Mouse (Mus musculus): ENCODE results near the gene Bfsp1. TPM values are rescaled to one million over a fixed set of nuclear protein-coding genes. Genes with fewer than 3 reads are reported as not detected.

Bfsp1 gene
- polyA plus RNA-seq, 1 experiment from 2014 or later: 3.6 TPM

DNA sequence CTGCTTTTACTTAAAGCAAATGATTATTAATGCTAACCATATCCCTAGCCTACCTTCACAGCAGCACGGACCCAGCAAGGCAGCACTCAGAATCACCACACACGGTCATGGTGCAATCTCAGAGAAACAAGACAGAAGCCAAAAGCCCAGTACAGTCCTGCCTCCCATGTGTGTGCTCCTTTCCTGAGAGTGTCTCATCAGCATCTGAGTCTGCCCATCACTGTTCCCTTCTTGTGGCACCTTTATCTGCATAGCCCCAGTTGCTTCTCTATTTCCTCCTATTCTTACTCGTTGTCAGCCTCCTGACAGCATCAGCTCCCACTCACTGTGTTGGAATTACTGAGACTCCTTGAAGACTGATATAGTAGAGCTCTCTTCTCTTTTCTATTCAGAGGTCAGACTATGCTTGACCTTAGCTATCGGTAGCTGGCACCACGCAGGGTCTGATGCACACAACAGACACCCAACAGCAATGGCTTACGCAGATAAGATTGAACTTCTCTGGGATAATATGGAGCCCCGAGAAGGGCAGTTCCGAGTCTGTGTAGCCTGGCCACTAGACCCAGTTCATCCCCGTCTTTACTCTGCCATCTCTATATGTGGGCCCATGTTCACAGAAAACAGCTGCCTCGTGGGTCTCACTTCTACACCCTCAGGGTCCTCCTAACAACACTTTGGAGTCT is 19.8 kb upstream of the Bfsp1 start:
- Histone ChIP-seq H3K4me3 (replicated peaks) (no peak overlapping the region), H3K27ac (replicated peaks) (no peak overlapping the region), H3K9ac (no peak overlapping the region), H3K36me3 (no peaks in the 10 kb centered on the region), H3K4me1 (no peaks in the 10 kb centered on the region), H3K9me3 (replicated peaks) (no peaks in the 10 kb centered on the region), H3K4me2 (replicated peaks) (no peak overlapping the region), H3K27me3 (no peaks in the 10 kb centered on the region)
- WGBS: 75% methylated on average over 10 of the region's 10 CpGs
- ATAC-seq (ENCODE audit: insufficient number of reproducible peaks, low FRiP score, low TSS enrichment, low read depth): no peak

DNA sequence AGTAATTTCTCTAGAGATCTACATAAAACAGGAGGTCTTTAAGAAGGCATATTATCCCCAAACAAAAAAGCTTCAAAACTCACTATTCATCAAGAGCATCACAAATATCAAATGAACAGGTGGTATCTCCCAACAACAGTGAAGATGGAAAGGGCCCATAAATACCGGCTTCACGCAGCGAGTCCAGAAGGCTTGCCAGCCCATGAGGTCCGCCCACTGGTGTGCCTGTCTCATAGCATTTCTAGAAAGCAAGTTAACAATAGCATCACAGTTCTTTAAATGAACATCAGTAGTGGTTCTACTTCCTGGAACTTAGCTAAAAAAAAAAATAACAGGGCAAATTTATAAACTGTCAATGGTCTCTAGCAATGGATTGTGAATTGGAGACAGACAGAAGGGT is 19.0 kb upstream of the Bfsp1 start:
- ATAC-seq (ENCODE audit: insufficient number of reproducible peaks, low FRiP score, low TSS enrichment, low read depth): no peak
- WGBS: 84% methylated on average over 4 of the region's 4 CpGs

DNA sequence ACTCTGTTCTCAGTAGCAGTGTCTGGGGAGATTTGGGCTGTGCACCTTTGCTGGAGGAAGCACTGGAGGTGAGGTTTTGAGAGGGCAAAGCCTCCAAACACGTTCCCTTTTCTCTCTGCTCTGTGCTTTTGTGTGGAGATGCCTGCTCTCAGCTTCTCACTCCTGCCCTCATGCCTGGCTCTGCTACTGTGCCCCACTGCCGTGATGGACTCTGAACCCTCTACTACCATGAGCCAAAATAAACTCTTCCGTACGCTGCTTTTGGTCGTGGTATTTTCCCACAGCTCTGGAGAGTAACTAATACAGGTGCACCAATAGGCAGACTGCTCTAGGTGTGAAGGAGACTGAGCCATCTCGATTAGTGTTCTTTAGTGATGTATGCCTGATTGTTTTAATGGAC is 16.3 kb upstream of the Bfsp1 start:
- no peaks in the 10 kb centered on the region for H3K27me3 ChIP-seq
- H3K4me2 ChIP-seq (replicated peaks): no peak overlapping the region
- H3K9ac ChIP-seq: no peak overlapping the region
- WGBS: 85% methylated on average over 6 of the region's 6 CpGs
- no peaks in the 10 kb centered on the region for H3K36me3 ChIP-seq
- H3K4me1 ChIP-seq: no peaks in the 10 kb centered on the region
- H3K27ac ChIP-seq (replicated peaks): no peak overlapping the region
- no peak overlapping the region for H3K4me3 ChIP-seq (replicated peaks)
- H3K9me3 ChIP-seq (replicated peaks): no peaks in the 10 kb centered on the region
- ATAC-seq (ENCODE audit: insufficient number of reproducible peaks, low FRiP score, low TSS enrichment, low read depth): no peak

More for the DNA sequence above, 19.0 kb upstream of the Bfsp1 start:
- H3K27me3 ChIP-seq: no peaks in the 10 kb centered on the region
- no peak overlapping the region for H3K27ac ChIP-seq (replicated peaks)
- no peak overlapping the region for H3K4me2 ChIP-seq (replicated peaks)
- no peak overlapping the region for H3K4me3 ChIP-seq (replicated peaks)
- no peaks in the 10 kb centered on the region for H3K9me3 ChIP-seq (replicated peaks)
- no peaks in the 10 kb centered on the region for H3K4me1 ChIP-seq
- H3K36me3 ChIP-seq: no peaks in the 10 kb centered on the region
- H3K9ac ChIP-seq: no peak overlapping the region

DNA sequence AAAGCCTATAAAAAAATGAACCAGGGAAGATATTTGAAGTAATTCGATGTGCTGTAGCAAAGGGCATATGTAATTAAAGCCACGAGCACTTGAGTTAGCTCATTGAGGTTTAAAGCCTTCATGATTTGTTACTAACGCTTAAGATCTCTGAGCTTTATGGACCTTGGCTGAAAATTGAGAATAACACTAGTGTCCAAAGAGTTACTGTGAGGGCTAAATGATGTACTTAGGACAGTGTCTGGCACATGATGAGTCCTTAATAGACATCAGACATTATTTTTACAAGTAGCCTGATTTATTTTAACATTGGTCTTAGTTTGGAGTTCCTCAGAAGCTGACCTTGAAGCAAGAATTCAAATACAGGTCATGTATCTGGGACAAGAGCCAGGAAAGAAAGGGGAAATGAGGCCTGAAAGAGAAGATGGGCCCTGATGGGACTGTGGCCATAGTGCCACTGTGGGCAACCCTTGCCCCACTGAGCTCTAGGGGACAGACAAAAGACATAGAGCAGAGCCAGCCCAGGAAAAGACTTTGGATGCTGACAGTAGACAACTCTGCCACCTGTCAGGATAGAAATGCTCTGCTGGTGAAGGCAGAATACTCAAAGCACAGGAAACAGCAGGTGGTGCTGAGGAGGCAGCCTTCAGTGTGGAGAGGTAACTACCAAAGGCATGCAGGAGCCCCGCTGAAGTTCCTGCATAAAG is 14.1 kb upstream of the Bfsp1 start:
- Histone ChIP-seq H3K9ac (no peak overlapping the region), H3K36me3 (no peaks in the 10 kb centered on the region), H3K9me3 (replicated peaks) (no peaks in the 10 kb centered on the region), H3K27ac (replicated peaks) (no peak overlapping the region), H3K27me3 (no peaks in the 10 kb centered on the region), H3K4me1 (no peaks in the 10 kb centered on the region), H3K4me3 (replicated peaks) (no peak overlapping the region), H3K4me2 (replicated peaks) (no peak overlapping the region)
- ATAC-seq (ENCODE audit: insufficient number of reproducible peaks, low FRiP score, low TSS enrichment, low read depth): no peak
- 54% methylated on average over 4 of the region's 4 CpGs for WGBS

DNA sequence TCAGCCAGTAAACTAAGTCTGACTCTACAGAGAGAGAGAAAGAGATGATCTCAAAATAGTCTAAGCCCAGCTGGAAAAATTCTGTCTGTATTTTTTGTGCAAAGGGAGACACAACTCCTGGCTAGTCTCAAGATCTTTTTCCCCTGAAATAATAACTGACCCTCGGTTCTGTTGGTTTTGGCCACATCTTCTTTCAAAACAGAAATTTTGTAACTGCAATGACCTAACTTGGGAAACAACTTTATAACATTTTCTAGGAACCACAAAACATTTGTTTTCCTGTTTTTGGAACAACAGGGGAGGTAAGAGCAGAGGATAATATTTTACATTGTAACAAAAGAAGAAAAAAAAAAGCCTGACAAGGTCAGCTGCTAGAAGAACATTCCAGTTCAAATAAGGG is 13.1 kb upstream of the Bfsp1 start:
- no peak overlapping the region for H3K4me2 ChIP-seq (replicated peaks)
- H3K27ac ChIP-seq (replicated peaks): no peak overlapping the region
- H3K9me3 ChIP-seq (replicated peaks): no peaks in the 10 kb centered on the region
- no peaks in the 10 kb centered on the region for H3K36me3 ChIP-seq
- H3K9ac ChIP-seq: no peak overlapping the region
- WGBS: 61% methylated on average over 1 of the region's 1 CpGs
- no peak for ATAC-seq (ENCODE audit: insufficient number of reproducible peaks, low FRiP score, low TSS enrichment, low read depth)
- no peaks in the 10 kb centered on the region for H3K4me1 ChIP-seq
- no peaks in the 10 kb centered on the region for H3K27me3 ChIP-seq
- no peak overlapping the region for H3K4me3 ChIP-seq (replicated peaks)

DNA sequence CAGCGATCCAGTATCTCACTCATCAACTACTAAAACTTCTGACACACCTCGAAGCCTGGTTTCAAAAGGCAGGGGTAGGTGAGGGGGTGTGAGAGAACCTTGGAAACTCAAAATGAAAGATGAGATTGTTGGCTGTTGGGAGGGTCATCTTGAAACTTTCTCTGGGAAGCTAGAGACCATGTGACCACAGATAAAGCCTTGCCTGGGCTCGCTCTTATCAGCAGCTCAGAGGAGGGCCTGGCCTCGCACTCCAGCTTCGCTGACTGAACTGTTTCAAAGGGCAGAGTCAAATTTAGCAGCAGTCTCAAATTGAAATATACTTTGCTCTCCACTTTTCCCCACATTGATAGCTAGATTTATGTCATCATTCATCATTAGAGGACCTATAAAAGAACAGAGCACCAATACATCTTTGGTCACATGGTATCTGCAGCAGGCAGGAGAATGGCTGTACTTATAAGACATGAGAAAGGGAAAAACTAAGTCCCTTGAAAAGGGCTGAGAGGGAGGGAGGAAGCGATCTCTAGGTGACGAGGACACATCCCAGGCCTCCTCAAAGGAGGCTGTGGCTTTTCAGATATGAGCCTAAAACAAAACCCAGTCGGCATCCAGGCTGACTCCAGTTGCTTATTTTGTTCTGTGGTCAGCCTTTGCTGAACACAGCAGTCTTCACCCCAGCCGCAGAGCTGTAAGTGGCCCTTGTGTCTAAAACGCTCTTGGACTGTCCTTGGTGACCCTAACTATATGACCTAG is 8.1 kb upstream of the Bfsp1 start:
- Histone ChIP-seq H3K27me3 (no peaks in the 10 kb centered on the region), H3K9ac (no peak overlapping the region), H3K4me2 (replicated peaks) (no peak overlapping the region), H3K27ac (replicated peaks) (no peak overlapping the region), H3K4me3 (replicated peaks) (no peak overlapping the region), H3K9me3 (replicated peaks) (no peaks in the 10 kb centered on the region), H3K36me3 (no peaks in the 10 kb centered on the region), H3K4me1 (peaks cover 7% of the 10 kb centered on the region; the same call in 1 of the 2 replicates)
- peak; percentile 54; the same call in 1 of the 2 replicates for ATAC-seq (ENCODE audit: insufficient number of reproducible peaks, low FRiP score, low TSS enrichment, low read depth)
- 67% methylated on average over 10 of the region's 10 CpGs for WGBS

DNA sequence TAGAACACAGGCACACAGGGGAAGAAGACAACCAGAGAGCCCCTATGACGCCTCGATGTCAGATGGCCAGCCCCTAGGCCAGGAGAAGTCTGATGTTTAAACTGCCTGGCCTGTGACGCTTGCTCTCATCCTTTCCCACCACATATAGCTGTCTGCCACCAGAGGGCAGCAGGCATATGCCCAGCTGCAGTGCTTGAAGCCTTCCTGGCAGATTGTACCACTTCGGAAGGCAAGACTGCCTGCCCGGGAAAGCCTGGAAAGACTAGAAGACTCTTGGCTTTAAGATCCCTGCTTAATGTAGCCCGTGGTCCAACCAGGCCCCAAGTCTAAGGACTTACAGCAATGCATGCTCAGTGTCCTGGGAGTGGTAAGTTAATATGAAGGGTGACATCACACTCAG is 4.4 kb upstream of the Bfsp1 start:
- H3K4me2 ChIP-seq (replicated peaks): peak overlapping the region; percentile 32
- peaks cover 12% of the 10 kb centered on the region for H3K4me1 ChIP-seq
- no peaks in the 10 kb centered on the region for H3K27me3 ChIP-seq
- no peak overlapping the region for H3K27ac ChIP-seq (replicated peaks)
- no peaks in the 10 kb centered on the region for H3K36me3 ChIP-seq
- H3K9me3 ChIP-seq (replicated peaks): no peaks in the 10 kb centered on the region
- 0 out of 2 replicates have a peak, but pooled peaks have one; percentile 20 for ATAC-seq (ENCODE audit: insufficient number of reproducible peaks, low FRiP score, low TSS enrichment, low read depth)
- no peak overlapping the region for H3K9ac ChIP-seq
- H3K4me3 ChIP-seq (replicated peaks): no peak overlapping the region
- 3% methylated on average over 6 of the region's 6 CpGs for WGBS

DNA sequence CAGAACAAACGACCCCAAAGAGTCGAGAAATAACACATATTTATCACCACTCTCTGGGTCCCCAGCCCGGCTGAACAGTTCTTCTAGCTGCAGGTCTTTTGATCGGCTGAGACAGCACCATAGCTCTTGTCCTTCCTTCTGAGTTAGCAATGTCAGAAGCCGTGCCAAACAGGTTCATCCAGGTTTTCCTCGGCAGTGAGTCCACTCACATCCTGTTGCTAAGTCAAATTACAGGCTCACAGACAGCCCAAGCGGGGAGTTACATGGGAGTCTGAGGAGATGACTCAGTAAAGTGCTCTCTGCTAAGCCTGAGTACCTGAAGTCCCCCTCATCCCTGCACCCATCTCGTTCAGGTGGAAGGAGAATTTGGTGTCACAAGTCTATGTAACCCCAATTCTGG is 1.6 kb upstream of the Bfsp1 start:
- peaks cover 12% of the 10 kb centered on the region for H3K4me1 ChIP-seq
- no peaks in the 10 kb centered on the region for H3K36me3 ChIP-seq
- no peak overlapping the region for H3K4me3 ChIP-seq (replicated peaks)
- H3K27me3 ChIP-seq: no peaks in the 10 kb centered on the region
- no peak overlapping the region for H3K9ac ChIP-seq
- no peak overlapping the region for H3K27ac ChIP-seq (replicated peaks)
- WGBS: 59% methylated on average over 8 of the region's 8 CpGs
- no peak for ATAC-seq (ENCODE audit: insufficient number of reproducible peaks, low FRiP score, low TSS enrichment, low read depth)
- H3K4me2 ChIP-seq (replicated peaks): no peak overlapping the region
- no peaks in the 10 kb centered on the region for H3K9me3 ChIP-seq (replicated peaks)

DNA sequence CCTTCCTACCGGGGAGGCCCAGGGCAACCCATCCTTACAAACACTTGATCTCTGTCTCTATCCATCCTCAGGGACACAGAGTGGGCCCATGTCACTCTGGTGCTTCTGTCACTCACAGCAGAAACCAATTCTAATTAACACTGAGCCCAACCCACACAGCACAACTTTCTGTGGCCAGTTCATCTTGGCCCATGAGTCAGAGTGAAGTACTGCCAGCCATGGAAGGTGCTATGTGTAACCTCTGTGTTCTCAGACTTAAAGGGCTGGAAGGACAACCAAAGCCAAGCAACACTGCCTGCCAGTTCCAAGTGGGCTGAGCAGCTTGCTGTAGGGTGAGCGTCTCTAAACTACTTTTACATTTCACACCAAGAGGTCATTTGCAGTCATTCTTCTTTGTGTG is 3.8 kb downstream of the Bfsp1 start:
- WGBS: 84% methylated on average over 2 of the region's 2 CpGs
- H3K4me3 ChIP-seq (replicated peaks): no peak overlapping the region
- H3K27ac ChIP-seq (replicated peaks): no peak overlapping the region
- no peaks in the 10 kb centered on the region for H3K9me3 ChIP-seq (replicated peaks)
- no peak overlapping the region for H3K9ac ChIP-seq
- H3K4me1 ChIP-seq: peaks cover 5% of the 10 kb centered on the region
- ATAC-seq (ENCODE audit: insufficient number of reproducible peaks, low FRiP score, low TSS enrichment, low read depth): no peak
- no peak overlapping the region for H3K4me2 ChIP-seq (replicated peaks)
- no peaks in the 10 kb centered on the region for H3K27me3 ChIP-seq
- no peaks in the 10 kb centered on the region for H3K36me3 ChIP-seq

DNA sequence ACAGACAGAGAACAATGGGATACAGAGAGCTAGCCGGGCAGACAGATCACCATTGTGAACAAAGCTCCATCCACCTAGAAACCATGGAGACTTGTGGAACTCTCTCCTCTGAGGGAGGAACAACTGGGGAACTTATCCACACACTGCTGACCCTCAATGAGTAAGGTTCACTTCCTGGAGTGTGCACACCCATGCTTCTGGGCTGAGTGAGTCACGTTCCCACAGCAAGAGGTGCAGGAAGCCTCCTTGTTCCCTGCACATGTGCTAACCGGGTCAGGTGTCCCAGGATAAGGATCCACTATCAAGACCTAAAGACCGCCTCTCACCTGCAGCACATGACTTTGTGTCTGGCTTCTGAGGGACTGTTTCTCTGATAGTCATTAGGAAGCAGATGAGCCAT is 9.5 kb downstream of the Bfsp1 start:
- 71% methylated on average over 4 of the region's 4 CpGs for WGBS
- Histone ChIP-seq H3K4me2 (replicated peaks) (no peak overlapping the region), H3K36me3 (no peaks in the 10 kb centered on the region), H3K27ac (replicated peaks) (no peak overlapping the region), H3K4me3 (replicated peaks) (no peak overlapping the region), H3K9ac (no peak overlapping the region), H3K27me3 (no peaks in the 10 kb centered on the region), H3K9me3 (replicated peaks) (no peaks in the 10 kb centered on the region), H3K4me1 (no peaks in the 10 kb centered on the region)
- no peak for ATAC-seq (ENCODE audit: insufficient number of reproducible peaks, low FRiP score, low TSS enrichment, low read depth)

All from embryonic facial prominence, embryonic 15.5 days (tissue).